Mouse (Mus musculus) neural tube, embryonic 15.5 days (tissue): ENCODE measurements around the gene Atp10a. TPM values are rescaled to one million over a fixed set of nuclear protein-coding genes. Genes with fewer than 3 reads are reported as not detected.

Experiments used
- ATAC-seq: fragments of 200-750 bp; cut with Nextera tagmentation; 2 replicates; pipeline ENCODE4 v1.8.0; 2017; ENCODE audit warnings: mild to moderate bottlenecking, moderate TSS enrichment, moderate library complexity; ENCODE audit not compliant: low FRiP score
- H3K27ac ChIP-seq: fragments of 300-500 bp; sonication (generic); replicated peaks from 2 replicates; pipeline ENCODE4 v1.5.1; 2015; ENCODE audit warnings: mild to moderate bottlenecking, inconsistent platforms
- H3K27me3 ChIP-seq: fragments of 300-500 bp; sonication (generic); replicated peaks from 2 replicates; pipeline ENCODE4 v1.6.1; 2015; ENCODE audit warnings: inconsistent platforms
- H3K36me3 ChIP-seq: fragments of 300-500 bp; sonication (generic); 2 replicates; pipeline ENCODE4 v1.6.1; 2015; ENCODE audit warnings: inconsistent platforms
- H3K4me1 ChIP-seq: fragments of 300-500 bp; sonication (generic); 2 replicates; pipeline ENCODE4 v1.6.1; 2015; ENCODE audit warnings: inconsistent platforms
- H3K4me2 ChIP-seq: fragments of 300-500 bp; sonication (generic); 2 replicates; pipeline ENCODE4 v1.6.1; 2015; ENCODE audit warnings: inconsistent platforms, mild to moderate bottlenecking, moderate library complexity
- H3K4me3 ChIP-seq: fragments of 300-500 bp; sonication (generic); replicated peaks from 2 replicates; pipeline ENCODE4 v1.5.1; 2015; ENCODE audit warnings: mild to moderate bottlenecking, inconsistent platforms
- H3K9ac ChIP-seq: fragments of 300-500 bp; sonication (generic); replicated peaks from 2 replicates; pipeline ENCODE4 v1.6.1; 2015; ENCODE audit warnings: mild to moderate bottlenecking, inconsistent platforms
- H3K9me3 ChIP-seq: fragments of 300-500 bp; sonication (generic); replicated peaks from 2 replicates; pipeline ENCODE4 v1.6.1; 2016; ENCODE audit warnings: inconsistent platforms
- WGBS: fragments of 180-500 bp; shearing (Covaris S2); methylation state at CpG from one replicate; pipeline ENCODE4 v1.1.7; 2015; ENCODE audit warnings: mixed read lengths; 5-methylcytosine and 5-hydroxymethylcytosine counted together
- polyA plus RNA-seq: library from polyadenylated mRNA; unstranded; fragments of >200 nt; fragmentation: Nextera tagmentation; extraction: Ambion mirVana; gene quantifications from 2 replicates; pipeline ENCODE4 v1.2.1, GENCODE M21; 2015

Atp10a gene
- 1.1 and 2.3 TPM in 2 replicates for polyA plus RNA-seq

DNA sequence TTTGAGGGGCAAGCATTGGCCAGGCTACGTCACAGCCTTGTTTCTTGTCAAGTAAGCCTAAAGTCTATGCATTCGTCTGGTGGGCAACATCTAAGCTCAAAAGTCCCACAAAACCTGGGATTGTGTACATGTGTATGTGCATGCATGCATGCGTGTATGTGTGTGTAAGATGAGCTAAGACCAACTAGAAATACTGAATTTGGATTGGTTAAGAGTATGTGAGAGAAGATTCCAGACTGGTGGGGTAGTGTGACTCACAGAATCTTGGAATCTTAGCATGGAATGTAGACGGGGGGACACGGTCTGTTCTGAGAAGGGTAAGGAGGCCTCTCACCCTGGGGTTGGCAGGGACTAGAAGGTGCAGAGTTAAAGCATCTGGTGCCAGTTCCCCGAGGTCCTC, at the start of gene Atp10a:
TSS of gene Atp10a (plus strand) at position 301 of the 400 bp plus-strand sequence.
- H3K9me3 ChIP-seq = no peaks in the 10 kb centered on the region
- H3K27ac ChIP-seq = no peak within 1 kb of the TSS
- H3K4me3 ChIP-seq = no peak within 1 kb of the TSS
- H3K4me1 ChIP-seq = peaks cover 10% of the 10 kb centered on the region
- ATAC-seq = no peak
- WGBS = 87% methylated on average over 6 of the region's 6 CpGs
- H3K4me2 ChIP-seq = no peak within 1 kb of the TSS
- H3K9ac ChIP-seq = no peak within 1 kb of the TSS
- no peaks in the 10 kb centered on the region for H3K36me3 ChIP-seq
- H3K27me3 ChIP-seq = 0 out of 2 replicates have a peak, but pooled peaks cover 3% of the 10 kb centered on the region

DNA sequence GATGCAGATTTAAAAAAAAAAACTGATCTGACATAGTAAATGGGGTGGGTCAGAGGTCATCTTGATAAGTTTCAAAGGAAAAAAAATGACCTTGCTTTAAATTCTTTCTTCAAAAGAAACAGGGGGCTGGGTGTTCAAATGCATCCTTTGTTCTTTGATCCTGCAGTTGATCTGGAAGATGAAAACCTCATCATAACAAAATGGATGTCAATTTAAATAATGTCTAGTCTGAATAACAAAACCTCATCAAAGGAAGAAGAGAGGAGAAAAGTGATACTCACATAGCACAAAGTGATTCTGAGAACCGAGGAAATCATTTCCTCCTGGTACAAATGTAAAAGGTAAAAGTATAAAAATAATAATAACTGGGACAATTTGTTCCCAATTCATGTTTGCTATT, 37.9 kb upstream of the Atp10a start:
- no peak overlapping the region for H3K9ac ChIP-seq
- H3K9me3 ChIP-seq = no peaks in the 10 kb centered on the region
- H3K4me3 ChIP-seq = no peak overlapping the region
- no peaks in the 10 kb centered on the region for H3K27me3 ChIP-seq
- no peaks in the 10 kb centered on the region for H3K4me1 ChIP-seq
- no peaks in the 10 kb centered on the region for H3K36me3 ChIP-seq
- 89% methylated on average over 1 of the region's 1 CpGs for WGBS
- no peak overlapping the region for H3K4me2 ChIP-seq
- no peak for ATAC-seq
- H3K27ac ChIP-seq = no peak overlapping the region

DNA sequence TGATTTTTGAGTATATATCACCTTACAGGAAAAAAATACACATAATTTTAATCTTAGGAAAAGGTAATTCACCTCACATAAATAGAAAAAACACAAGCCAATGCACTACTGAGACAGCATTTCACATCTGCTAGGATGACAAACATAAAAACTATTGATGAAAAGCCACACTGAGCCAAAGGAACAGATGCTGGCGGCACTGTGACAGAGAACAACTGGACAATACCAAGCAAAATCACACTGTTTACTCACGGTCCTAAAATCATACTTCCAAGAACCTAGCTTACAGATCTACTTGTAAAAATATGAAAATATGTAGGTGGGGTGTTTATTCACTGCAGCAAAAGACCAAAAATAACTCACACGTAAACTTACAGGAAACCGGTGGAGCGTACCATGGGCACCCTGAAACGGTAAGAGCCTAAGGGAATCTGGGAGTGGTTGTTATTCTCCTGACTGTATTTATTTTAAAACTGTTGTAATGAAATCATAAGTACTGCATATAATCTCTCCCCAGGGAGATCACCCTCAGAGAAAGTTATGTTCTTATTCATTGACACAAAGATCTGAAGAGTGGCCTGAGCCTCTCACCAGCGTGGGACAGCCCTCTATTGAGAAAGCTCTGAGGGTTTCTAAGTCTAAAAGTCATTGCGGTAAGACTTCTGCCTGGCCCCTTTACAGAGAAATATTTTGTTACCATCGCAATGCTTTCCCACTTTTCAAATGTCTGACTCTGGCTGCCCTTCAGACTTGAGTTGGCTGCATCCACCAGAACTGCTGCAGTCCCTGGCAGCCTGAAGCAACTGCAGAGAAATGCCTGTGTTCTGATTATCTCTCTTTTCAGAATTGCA, 29.4 kb upstream of the Atp10a start:
- WGBS = 70% methylated on average over 9 of the region's 9 CpGs
- Histone ChIP-seq H3K36me3 (no peaks in the 10 kb centered on the region), H3K9ac (no peak overlapping the region), H3K4me2 (no peak overlapping the region), H3K4me3 (no peak overlapping the region), H3K9me3 (no peaks in the 10 kb centered on the region), H3K27me3 (no peaks in the 10 kb centered on the region), H3K27ac (no peak overlapping the region), H3K4me1 (0 out of 2 replicates have a peak, but pooled peaks cover 6% of the 10 kb centered on the region)
- ATAC-seq = no peak

DNA sequence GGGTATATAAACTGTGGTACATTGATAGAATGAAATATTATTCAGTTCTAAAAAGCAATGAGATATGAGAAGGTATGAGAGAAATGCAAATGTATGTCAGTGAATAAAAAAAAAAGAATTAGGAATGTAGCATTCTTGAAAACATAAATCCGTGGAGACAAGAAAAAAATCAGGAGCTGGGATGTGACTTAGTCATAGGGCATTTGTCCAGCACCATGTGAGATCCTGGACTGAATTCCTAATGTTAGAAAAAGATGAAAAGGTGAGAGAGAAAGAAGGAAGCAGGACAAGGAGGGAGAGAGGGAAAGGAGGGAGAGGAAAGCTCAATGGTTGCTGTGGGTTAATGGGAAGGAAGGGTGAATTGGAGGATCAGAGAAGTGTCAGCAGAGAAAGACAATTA, 28.6 kb upstream of the Atp10a start:
- Histone ChIP-seq H3K4me3 (no peak overlapping the region), H3K4me2 (no peak overlapping the region), H3K27ac (no peak overlapping the region), H3K27me3 (no peaks in the 10 kb centered on the region), H3K36me3 (no peaks in the 10 kb centered on the region), H3K9ac (no peak overlapping the region), H3K9me3 (no peaks in the 10 kb centered on the region), H3K4me1 (0 out of 2 replicates have a peak, but pooled peaks cover 6% of the 10 kb centered on the region)
- ATAC-seq = no peak
- WGBS = 84% methylated on average over 1 of the region's 1 CpGs

GRCm38 (mm10) chr7:58629233-58629632, 26.7 kb upstream of the Atp10a start:
- no peak for ATAC-seq
- Histone ChIP-seq H3K9ac (no peak overlapping the region), H3K36me3 (no peaks in the 10 kb centered on the region), H3K9me3 (no peaks in the 10 kb centered on the region), H3K4me2 (no peak overlapping the region), H3K4me1 (0 out of 2 replicates have a peak, but pooled peaks cover 6% of the 10 kb centered on the region), H3K27ac (no peak overlapping the region), H3K27me3 (no peaks in the 10 kb centered on the region), H3K4me3 (no peak overlapping the region)
- WGBS = 92% methylated on average over 2 of the region's 2 CpGs

GRCm38 (mm10) chr7:58633683-58634082, 22.3 kb upstream of the Atp10a start:
- H3K4me2 ChIP-seq = no peak overlapping the region
- no peak for ATAC-seq
- no peak overlapping the region for H3K27ac ChIP-seq
- no peak overlapping the region for H3K9ac ChIP-seq
- no peaks in the 10 kb centered on the region for H3K36me3 ChIP-seq
- H3K27me3 ChIP-seq = no peaks in the 10 kb centered on the region
- no peak overlapping the region for H3K4me3 ChIP-seq
- H3K4me1 ChIP-seq = no peaks in the 10 kb centered on the region
- WGBS = 85% methylated on average over 1 of the region's 1 CpGs
- no peaks in the 10 kb centered on the region for H3K9me3 ChIP-seq

DNA sequence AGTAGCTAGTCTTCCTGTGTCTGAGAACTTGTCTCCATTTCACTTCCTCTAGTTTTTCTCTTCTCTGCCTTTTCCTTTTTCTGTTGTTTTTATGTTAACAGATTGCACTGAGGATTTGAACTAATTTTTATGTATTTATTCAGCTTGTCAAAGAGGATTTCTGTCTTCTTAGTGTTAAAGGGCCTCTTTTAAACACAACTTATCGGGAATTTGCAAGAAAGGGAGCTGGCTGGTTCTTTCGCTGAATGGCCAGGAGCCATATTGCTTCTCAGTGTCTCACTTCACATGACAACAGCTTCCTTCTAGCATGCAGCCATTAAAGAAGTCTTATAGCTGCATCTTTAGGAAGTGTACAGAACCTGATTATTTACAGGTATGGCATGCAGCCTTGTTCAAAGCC, 16.3 kb upstream of the Atp10a start:
- no peaks in the 10 kb centered on the region for H3K36me3 ChIP-seq
- ATAC-seq = no peak
- no peak overlapping the region for H3K4me3 ChIP-seq
- H3K27me3 ChIP-seq = no peaks in the 10 kb centered on the region
- H3K4me1 ChIP-seq = no peaks in the 10 kb centered on the region
- H3K4me2 ChIP-seq = no peak overlapping the region
- H3K27ac ChIP-seq = no peak overlapping the region
- 87% methylated on average over 2 of the region's 2 CpGs for WGBS
- no peak overlapping the region for H3K9ac ChIP-seq
- no peaks in the 10 kb centered on the region for H3K9me3 ChIP-seq

GRCm38 (mm10) chr7:58640456-58640855, 15.5 kb upstream of the Atp10a start:
- Histone ChIP-seq H3K9ac (no peak overlapping the region), H3K4me2 (no peak overlapping the region), H3K27me3 (no peaks in the 10 kb centered on the region), H3K9me3 (no peaks in the 10 kb centered on the region), H3K36me3 (no peaks in the 10 kb centered on the region), H3K4me3 (no peak overlapping the region), H3K4me1 (no peaks in the 10 kb centered on the region), H3K27ac (no peak overlapping the region)
- WGBS = 87% methylated on average over 4 of the region's 4 CpGs
- no peak for ATAC-seq

GRCm38 (mm10) chr7:58641916-58642315, 14.1 kb upstream of the Atp10a start:
- H3K4me1 ChIP-seq = no peaks in the 10 kb centered on the region
- no peak overlapping the region for H3K4me2 ChIP-seq
- no peak overlapping the region for H3K9ac ChIP-seq
- H3K4me3 ChIP-seq = no peak overlapping the region
- no peak for ATAC-seq
- no peak overlapping the region for H3K27ac ChIP-seq
- H3K27me3 ChIP-seq = no peaks in the 10 kb centered on the region
- 93% methylated on average over 3 of the region's 3 CpGs for WGBS
- no peaks in the 10 kb centered on the region for H3K9me3 ChIP-seq
- H3K36me3 ChIP-seq = no peaks in the 10 kb centered on the region

DNA sequence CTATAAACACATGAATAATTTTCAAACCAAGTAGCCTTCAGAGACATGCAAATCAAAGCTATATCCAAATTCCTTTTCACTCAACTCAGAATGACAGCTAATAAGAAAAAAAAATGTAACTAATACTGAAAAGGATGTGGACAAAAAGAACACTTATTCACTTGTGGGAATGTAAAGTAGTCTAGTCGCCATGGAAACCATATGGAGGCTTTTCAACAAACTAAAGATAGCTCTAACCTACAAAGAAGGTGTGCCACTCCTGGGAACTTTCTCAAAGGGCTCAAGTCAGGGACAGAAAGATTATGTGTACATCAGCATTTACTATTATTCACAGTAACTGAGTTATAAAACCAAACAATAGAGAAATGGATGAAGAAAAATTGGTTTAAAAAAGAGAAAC, 8.6 kb upstream of the Atp10a start:
- no peak for ATAC-seq
- Histone ChIP-seq H3K4me3 (no peak overlapping the region), H3K36me3 (no peaks in the 10 kb centered on the region), H3K4me2 (no peak overlapping the region), H3K9ac (no peak overlapping the region), H3K9me3 (no peaks in the 10 kb centered on the region), H3K27me3 (no peaks in the 10 kb centered on the region), H3K27ac (no peak overlapping the region), H3K4me1 (no peaks in the 10 kb centered on the region)
- WGBS = 74% methylated on average over 1 of the region's 1 CpGs

DNA sequence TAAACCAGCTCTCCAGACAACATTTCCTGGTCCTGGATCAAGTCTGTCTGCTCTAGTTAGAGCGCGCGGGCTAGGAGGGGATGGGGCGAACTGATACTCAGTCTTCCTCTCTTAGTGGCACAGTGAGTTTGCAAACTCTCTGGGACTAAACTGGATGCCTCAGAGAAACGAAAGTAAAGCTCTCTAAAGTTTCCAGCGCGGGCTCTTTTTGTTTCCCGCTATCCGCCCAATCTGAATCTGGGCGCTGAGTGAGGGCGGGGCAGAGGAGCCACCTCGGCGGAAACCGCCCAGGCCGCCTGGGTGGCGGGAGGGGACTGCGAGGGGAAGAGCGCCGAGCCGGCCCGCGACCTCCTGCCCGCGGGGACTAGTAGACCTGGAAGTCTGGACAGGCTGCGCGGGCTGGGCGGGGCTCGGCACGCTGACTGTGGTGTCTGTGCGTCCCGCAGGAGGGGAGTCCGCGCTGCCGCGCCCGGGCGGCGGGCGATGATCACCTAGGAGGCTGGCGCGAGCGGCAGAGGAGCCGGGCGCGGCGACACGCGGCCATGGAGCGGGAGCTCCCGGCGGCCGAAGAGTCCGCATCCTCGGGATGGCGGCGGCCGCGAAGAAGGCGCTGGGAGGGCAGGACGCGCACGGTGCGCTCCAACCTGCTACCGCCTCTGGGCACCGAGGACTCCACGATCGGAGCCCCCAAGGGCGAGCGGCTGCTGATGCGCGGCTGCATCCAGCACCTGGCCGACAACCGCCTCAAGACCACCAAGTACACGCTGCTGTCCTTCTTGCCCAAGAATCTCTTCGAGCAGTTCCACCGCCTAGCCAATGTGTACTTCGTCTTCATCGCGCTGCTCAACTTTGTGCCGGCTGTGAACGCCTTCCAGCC, 2.2 kb downstream of the Atp10a start:
- peak; percentile 80 for ATAC-seq
- Histone ChIP-seq H3K27ac (peak overlapping the region; percentile 3; the same call in 1 of the 2 replicates), H3K9me3 (no peaks in the 10 kb centered on the region)

More for the DNA sequence above, 2.2 kb downstream of the Atp10a start:
- peaks cover 10% of the 10 kb centered on the region for H3K4me1 ChIP-seq
- 0 out of 2 replicates have a peak, but pooled peaks cover 3% of the 10 kb centered on the region for H3K27me3 ChIP-seq
- under 1% methylated on average over 71 of the region's 81 CpGs for WGBS
- H3K36me3 ChIP-seq = no peaks in the 10 kb centered on the region
- peak overlapping the region; percentile 62 for H3K9ac ChIP-seq
- peak overlapping the region; percentile 70 for H3K4me3 ChIP-seq
- peak overlapping the region; percentile 98 for H3K4me2 ChIP-seq
